Mouse (Mus musculus) forebrain, embryonic 13.5 days (tissue): Measurements from ENCODE around the gene Adrb1. TPM values are rescaled to one million over a fixed set of nuclear protein-coding genes. Genes with fewer than 3 reads are reported as not detected.
"Not testable (repeated sequence)": the region's sequence is repeated elsewhere in the genome, so short reads cannot be mapped to it uniquely, and the experiment has no call there.

Source experiments
- ATAC-seq: fragments of 200-750 bp; cut with Nextera tagmentation; 2 replicates; pipeline ENCODE4 v1.8.0; 2017
- H3K27ac ChIP-seq: fragments of 300-500 bp; sonication (generic); 2 replicates; pipeline ENCODE4 v1.5.1; 2015; ENCODE audit warnings: inconsistent platforms, mild to moderate bottlenecking, moderate library complexity
- H3K27me3 ChIP-seq: fragments of 300-500 bp; sonication (generic); 2 replicates; pipeline ENCODE4 v1.6.1; 2015; ENCODE audit warnings: mild to moderate bottlenecking, inconsistent platforms
- H3K36me3 ChIP-seq: fragments of 300-500 bp; sonication (generic); 2 replicates; pipeline ENCODE4 v1.6.1; 2015; ENCODE audit warnings: mild to moderate bottlenecking, inconsistent platforms; ENCODE audit not compliant: poor library complexity, severe bottlenecking
- H3K4me1 ChIP-seq: fragments of 300-500 bp; sonication (generic); 2 replicates; pipeline ENCODE4 v1.6.1; 2015; ENCODE audit warnings: inconsistent platforms
- H3K4me2 ChIP-seq: fragments of 300-500 bp; sonication (generic); 2 replicates; pipeline ENCODE4 v1.6.1; 2015; ENCODE audit warnings: inconsistent platforms, mild to moderate bottlenecking, moderate library complexity
- H3K4me3 ChIP-seq: fragments of 300-500 bp; sonication (generic); 2 replicates; pipeline ENCODE4 v1.5.1; 2015; ENCODE audit warnings: mild to moderate bottlenecking, inconsistent platforms
- H3K9ac ChIP-seq: fragments of 300-500 bp; sonication (generic); 2 replicates; pipeline ENCODE4 v1.6.1; 2015; ENCODE audit warnings: mild to moderate bottlenecking, inconsistent platforms
- H3K9me3 ChIP-seq: fragments of 300-500 bp; sonication (generic); replicated peaks from 2 replicates; pipeline ENCODE4 v1.6.1; 2016; ENCODE audit warnings: inconsistent platforms
- WGBS: fragments of 180-500 bp; shearing (Covaris S2); methylation state at CpG from one replicate; pipeline ENCODE4 v1.1.7; 2015; 5-methylcytosine and 5-hydroxymethylcytosine counted together
- polyA plus RNA-seq: library from polyadenylated mRNA; unstranded; fragments of >200 nt; fragmentation: Nextera tagmentation; extraction: Ambion mirVana; gene quantifications from 2 replicates; pipeline ENCODE4 v1.2.1, GENCODE M21; 2015

Gene Adrb1
- polyA plus RNA-seq, 1 experiment from 2014 or later, result 0.39 TPM

GRCm38 (mm10) chr19:56734033-56734572, 12.1 kb downstream of the Adrb1 start:
- H3K9ac ChIP-seq, result no peak overlapping the region
- H3K4me2 ChIP-seq, result no peak overlapping the region
- no peak overlapping the region for H3K4me3 ChIP-seq
- H3K27ac ChIP-seq, result no peak overlapping the region
- no peaks in the 10 kb centered on the region for H3K36me3 ChIP-seq
- H3K9me3 ChIP-seq, result no peaks in the 10 kb centered on the region
- no peaks in the 10 kb centered on the region; the same call in 1 of the 2 replicates for H3K4me1 ChIP-seq
- H3K27me3 ChIP-seq, result no peaks in the 10 kb centered on the region
- 51% methylated on average over 7 of the region's 7 CpGs for WGBS
- ATAC-seq, result no peak

- no peaks in the 10 kb centered on the region for H3K27me3 ChIP-seq
- H3K36me3 ChIP-seq, result no peaks in the 10 kb centered on the region
- H3K27ac ChIP-seq, result no peak overlapping the region
- H3K9me3 ChIP-seq, result no peaks in the 10 kb centered on the region
- ATAC-seq, result no peak
- no peaks in the 10 kb centered on the region for H3K4me1 ChIP-seq
- WGBS, result 74% methylated on average over 4 of the region's 4 CpGs
- no peak overlapping the region for H3K4me3 ChIP-seq
- H3K9ac ChIP-seq, result no peak overlapping the region
- no peak overlapping the region for H3K4me2 ChIP-seq
These were observed 13.7 kb downstream of the Adrb1 start for GRCm38 (mm10) chr19:56735747-56736146.

DNA sequence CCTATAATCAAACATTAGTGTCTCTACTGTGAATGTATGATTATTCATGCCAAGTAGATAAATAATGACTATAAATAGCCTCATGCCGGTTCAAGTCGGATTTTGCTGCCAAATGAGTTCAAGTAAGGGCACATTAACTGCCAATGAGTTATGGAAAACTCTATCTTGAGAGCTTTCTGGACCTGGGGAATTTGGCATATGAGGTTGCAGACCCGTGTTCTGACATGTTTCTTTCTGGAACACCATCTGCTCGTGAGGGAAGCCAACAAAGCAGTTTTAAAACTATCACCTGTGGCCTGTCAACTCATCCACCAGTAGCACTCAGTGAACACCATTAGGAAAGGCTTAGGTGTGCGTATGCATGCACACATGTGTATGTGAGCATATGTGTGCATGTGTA, 14.3 kb downstream of the Adrb1 start:
- no peak overlapping the region for H3K9ac ChIP-seq
- no peak overlapping the region for H3K4me2 ChIP-seq
- no peak for ATAC-seq
- H3K27me3 ChIP-seq, result no peaks in the 10 kb centered on the region
- WGBS, result 83% methylated on average over 5 of the region's 5 CpGs
- no peaks in the 10 kb centered on the region for H3K4me1 ChIP-seq
- H3K36me3 ChIP-seq, result no peaks in the 10 kb centered on the region
- no peak overlapping the region for H3K27ac ChIP-seq
- H3K4me3 ChIP-seq, result no peak overlapping the region
- H3K9me3 ChIP-seq, result no peaks in the 10 kb centered on the region

DNA sequence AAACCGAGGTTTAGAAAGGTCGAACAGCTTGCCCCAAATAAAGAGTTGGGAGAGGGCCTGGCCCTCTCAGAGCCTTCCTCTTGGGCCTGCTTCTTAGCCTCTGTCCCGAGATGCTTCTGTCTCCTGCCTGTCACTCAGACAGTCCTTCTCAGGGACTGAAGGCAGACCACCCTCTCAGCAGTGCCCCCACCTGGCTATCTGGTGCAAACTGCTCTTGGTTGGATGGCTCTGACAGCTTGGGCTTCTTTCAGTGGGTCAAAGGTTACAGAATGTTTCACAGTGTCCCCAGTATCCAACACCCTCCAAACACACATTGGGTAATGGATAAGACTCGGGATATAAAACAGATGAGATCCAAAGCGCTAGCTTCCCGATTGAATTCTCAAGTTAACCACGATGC, 23.1 kb downstream of the Adrb1 start:
- Histone ChIP-seq H3K9me3 (no peaks in the 10 kb centered on the region), H3K27ac (no peak overlapping the region), H3K9ac (no peak overlapping the region), H3K4me2 (no peak overlapping the region), H3K36me3 (no peaks in the 10 kb centered on the region), H3K27me3 (no peaks in the 10 kb centered on the region), H3K4me1 (peaks cover 10% of the 10 kb centered on the region), H3K4me3 (no peak overlapping the region)
- ATAC-seq, result no peak
- whole genome bisulfite sequencing, result 62% methylated on average over 7 of the region's 7 CpGs

DNA sequence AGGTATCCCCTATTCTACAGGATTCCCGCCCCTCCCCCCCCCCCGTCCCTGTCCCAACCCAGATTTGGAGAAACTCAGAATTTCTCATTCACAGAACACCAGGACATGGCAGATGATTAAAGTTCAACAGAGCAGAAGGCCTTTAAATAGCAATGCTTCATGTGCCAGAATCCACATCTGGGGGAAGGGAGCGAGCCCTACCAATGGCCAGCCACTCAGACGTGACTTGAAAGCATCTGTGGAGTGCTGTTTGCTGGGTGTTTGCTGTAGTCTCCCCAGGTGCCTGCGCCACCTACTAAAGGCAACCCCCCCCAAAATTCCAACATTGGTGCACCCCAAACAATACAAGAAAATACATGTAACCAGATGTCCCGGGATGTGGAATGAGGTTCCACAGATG, 23.5 kb downstream of the Adrb1 start:
- 74% methylated on average over 5 of the region's 6 CpGs for WGBS
- H3K9me3 ChIP-seq, result no peaks in the 10 kb centered on the region
- H3K4me1 ChIP-seq, result peaks cover 14% of the 10 kb centered on the region

GRCm38 (mm10) chr19:56746618-56747017, 24.6 kb downstream of the Adrb1 start:
- H3K4me2 ChIP-seq, result no peak overlapping the region
- no peak overlapping the region for H3K27ac ChIP-seq
- no peaks in the 10 kb centered on the region for H3K27me3 ChIP-seq
- no peak for ATAC-seq
- H3K4me3 ChIP-seq, result no peak overlapping the region
- H3K36me3 ChIP-seq, result no peaks in the 10 kb centered on the region
- peaks cover 22% of the 10 kb centered on the region for H3K4me1 ChIP-seq
- H3K9me3 ChIP-seq, result no peaks in the 10 kb centered on the region
- WGBS, result 96% methylated on average over 9 of the region's 9 CpGs
- H3K9ac ChIP-seq, result no peak overlapping the region

More for the DNA sequence above, 23.5 kb downstream of the Adrb1 start:
- H3K9ac ChIP-seq, result no peak overlapping the region
- ATAC-seq, result no peak
- no peak overlapping the region for H3K27ac ChIP-seq
- H3K4me2 ChIP-seq, result no peak overlapping the region
- no peak overlapping the region for H3K4me3 ChIP-seq
- no peaks in the 10 kb centered on the region for H3K27me3 ChIP-seq
- H3K36me3 ChIP-seq, result no peaks in the 10 kb centered on the region

- H3K4me1 ChIP-seq, result peaks cover 22% of the 10 kb centered on the region
- H3K9ac ChIP-seq, result no peak overlapping the region
- H3K27me3 ChIP-seq, result no peaks in the 10 kb centered on the region
- ATAC-seq, result no peak
- 56% methylated on average over 10 of the region's 10 CpGs for WGBS
- H3K9me3 ChIP-seq, result no peaks in the 10 kb centered on the region
- no peak overlapping the region for H3K4me3 ChIP-seq
- no peaks in the 10 kb centered on the region for H3K36me3 ChIP-seq
- H3K4me2 ChIP-seq, result no peak overlapping the region
- H3K27ac ChIP-seq, result no peak overlapping the region
These were observed 25.9 kb downstream of the Adrb1 start for GRCm38 (mm10) chr19:56747878-56748277.

- no peak for ATAC-seq
- 60% methylated on average over 3 of the region's 3 CpGs for WGBS
- Histone ChIP-seq H3K9ac (no peak overlapping the region), H3K4me1 (peaks cover 17% of the 10 kb centered on the region), H3K4me2 (no peak overlapping the region), H3K36me3 (no peaks in the 10 kb centered on the region), H3K27me3 (no peaks in the 10 kb centered on the region), H3K9me3 (no peaks in the 10 kb centered on the region), H3K4me3 (no peak overlapping the region), H3K27ac (no peak overlapping the region)
These were observed 27.3 kb downstream of the Adrb1 start for GRCm38 (mm10) chr19:56749343-56749742.

DNA sequence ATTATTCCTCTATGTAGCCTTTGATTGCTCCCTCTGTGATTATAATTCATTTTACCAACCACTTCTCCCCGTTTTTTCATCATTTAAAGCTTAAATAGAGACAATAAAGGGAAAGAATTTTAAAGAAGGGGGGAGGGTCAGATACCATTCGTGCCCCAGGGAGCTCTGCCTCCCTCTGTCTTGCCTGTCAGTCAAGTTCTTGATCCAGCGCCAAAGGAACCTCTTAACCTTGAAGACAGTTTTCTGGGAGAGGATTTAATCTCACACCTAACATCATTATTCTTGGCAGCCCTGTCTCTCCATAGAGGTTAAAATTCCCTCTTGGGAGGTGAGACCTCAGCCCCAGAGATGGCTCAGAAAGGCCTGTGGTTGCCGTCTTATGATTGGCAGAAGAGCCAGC, 28.7 kb downstream of the Adrb1 start:
- peak; percentile 48; the same call in 1 of the 2 replicates for ATAC-seq
- Histone ChIP-seq H3K27ac (no peak overlapping the region; the same call in 1 of the 2 replicates), H3K27me3 (no peaks in the 10 kb centered on the region), H3K4me2 (no peak overlapping the region), H3K4me3 (no peak overlapping the region), H3K9me3 (no peaks in the 10 kb centered on the region), H3K9ac (no peak overlapping the region), H3K36me3 (no peaks in the 10 kb centered on the region), H3K4me1 (peaks cover 11% of the 10 kb centered on the region)
- WGBS, result 24% methylated on average over 4 of the region's 4 CpGs

- H3K4me3 ChIP-seq, H3K36me3 ChIP-seq, H3K9ac ChIP-seq, H3K4me2 ChIP-seq, H3K27me3 ChIP-seq, H3K9me3 ChIP-seq, ATAC-seq, H3K27ac ChIP-seq: not testable (repeated sequence)
- WGBS, result 89% methylated on average over 2 of the region's 2 CpGs
- H3K4me1 ChIP-seq, result peaks cover 11% of the 10 kb centered on the region
These were observed 32.5 kb downstream of the Adrb1 start for GRCm38 (mm10) chr19:56754456-56754855.

DNA sequence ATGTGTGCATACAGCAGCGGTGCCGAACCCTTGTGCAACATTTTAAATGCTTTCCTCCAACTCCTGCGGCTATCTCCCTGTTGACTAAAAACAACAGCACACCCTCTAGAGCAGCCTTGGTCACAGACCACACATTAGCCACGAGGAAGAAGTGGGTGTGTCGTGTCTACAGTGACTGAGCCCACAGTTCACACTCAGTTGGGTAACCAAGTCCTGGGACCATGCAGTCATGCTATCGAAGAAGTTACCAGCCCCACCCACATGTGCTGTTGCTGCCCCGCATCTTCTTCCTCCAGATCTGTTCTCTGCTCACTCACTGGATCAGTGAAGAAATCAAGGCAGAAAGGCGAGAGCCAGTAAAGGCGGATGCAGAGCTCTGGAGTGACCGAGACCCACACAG, 34.4 kb downstream of the Adrb1 start:
- Histone ChIP-seq H3K4me3 (no peak overlapping the region), H3K27ac (no peak overlapping the region), H3K9me3 (no peaks in the 10 kb centered on the region), H3K4me2 (no peak overlapping the region), H3K9ac (no peak overlapping the region), H3K27me3 (no peaks in the 10 kb centered on the region), H3K36me3 (no peaks in the 10 kb centered on the region), H3K4me1 (no peaks in the 10 kb centered on the region)
- WGBS, result 90% methylated on average over 10 of the region's 10 CpGs
- no peak for ATAC-seq

DNA sequence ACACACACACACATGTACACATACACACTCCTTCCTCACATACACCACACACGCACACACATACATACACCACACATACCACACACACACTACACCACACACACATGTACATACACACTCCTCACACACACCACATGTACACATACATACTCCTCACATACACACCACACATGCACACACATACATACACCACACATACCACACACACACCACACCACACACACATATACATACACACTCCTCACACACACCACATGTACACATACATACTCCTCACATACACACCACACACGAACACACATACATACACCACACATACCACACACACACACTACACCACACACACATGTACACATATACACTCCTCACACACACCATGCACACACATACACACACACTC, 36.3 kb downstream of the Adrb1 start:
- no peak for ATAC-seq
- Histone ChIP-seq H3K36me3 (no peaks in the 10 kb centered on the region), H3K9me3 (no peaks in the 10 kb centered on the region), H3K4me2 (no peak overlapping the region), H3K9ac (no peak overlapping the region), H3K4me1 (no peaks in the 10 kb centered on the region), H3K27ac (no peak overlapping the region), H3K27me3 (no peaks in the 10 kb centered on the region), H3K4me3 (no peak overlapping the region)
- 98% methylated on average over 2 of the region's 2 CpGs for WGBS

DNA sequence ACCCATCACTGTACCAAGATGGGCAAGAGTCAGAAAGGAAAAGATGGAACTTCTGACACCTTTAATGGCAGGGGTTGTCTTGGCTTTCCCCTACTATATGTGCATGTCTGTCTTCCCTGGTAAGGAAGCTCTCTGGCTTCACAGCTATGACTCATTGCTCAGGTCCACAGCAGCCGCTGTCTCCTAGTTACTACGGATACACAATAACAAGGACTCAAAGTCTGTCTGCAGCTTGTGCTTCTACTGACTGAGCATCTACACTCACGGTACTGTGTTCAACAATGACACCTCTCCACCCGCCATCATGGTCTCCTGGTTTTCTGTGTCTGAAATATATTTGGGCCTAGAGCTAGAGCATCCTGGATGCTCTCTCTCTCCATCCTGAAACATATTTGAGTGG, 37.7 kb downstream of the Adrb1 start:
- no peaks in the 10 kb centered on the region for H3K9me3 ChIP-seq
- H3K27me3 ChIP-seq, result no peaks in the 10 kb centered on the region
- H3K36me3 ChIP-seq, result no peaks in the 10 kb centered on the region
- no peak for ATAC-seq
- H3K4me3 ChIP-seq, result no peak overlapping the region
- no peaks in the 10 kb centered on the region for H3K4me1 ChIP-seq
- H3K27ac ChIP-seq, result no peak overlapping the region
- no peak overlapping the region for H3K9ac ChIP-seq
- WGBS, result 89% methylated on average over 4 of the region's 4 CpGs
- H3K4me2 ChIP-seq, result no peak overlapping the region
